ENCODE assay signal across 19 mouse cellular contexts in the genomic region with DNA sequence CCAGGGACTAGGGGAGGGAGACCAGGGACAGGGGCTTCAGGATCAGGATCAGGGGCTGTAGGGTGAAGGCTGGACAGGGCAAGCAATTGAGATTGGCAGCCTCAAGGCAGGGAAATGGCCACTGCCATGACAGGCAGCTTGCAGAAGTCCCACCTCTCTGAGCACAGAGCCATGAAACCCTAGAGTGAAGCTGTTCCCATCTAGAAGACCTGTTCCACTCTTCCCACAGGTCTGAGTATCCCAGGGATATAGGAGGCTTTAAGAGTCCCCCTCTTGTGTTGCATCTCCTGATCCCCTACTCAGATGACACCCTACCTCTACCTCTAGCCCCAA. TPM values are rescaled to one million over a fixed set of nuclear protein-coding genes. Genes with fewer than 3 reads are reported as not detected.
DNase-seq lines count a peak whose midpoint lies in the region; ATAC-seq and TF ChIP-seq lines count a peak whose summit lies in the region.
"Had no signal": no experiment of that assay in that cellular context is flagged by ENCODE, and none has a peak within 500 bp of the region (broad histone marks: within the 10 kb centered on the region; RNA-seq: fewer than 3 reads in every experiment).

No protein-coding gene starts in this region.

- no peaks in the 10 kb centered on the region for H3K9me3 ChIP-seq in heart, postnatal 0 days (replicated peaks; ENCODE audit: control insufficient read depth, low read length)
- H3K9me3 ChIP-seq in embryonic facial prominence, embryonic 15.5 days (replicated peaks): no peaks in the 10 kb centered on the region
- no peaks in the 10 kb centered on the region for H3K9me3 ChIP-seq in stomach, embryonic 16.5 days (replicated peaks; ENCODE audit: control insufficient read depth, low read length)
- H3K9me3 ChIP-seq: forebrain, embryonic 13.5 days; liver, embryonic 15.5 days; midbrain, embryonic 10.5 days; neural tube, embryonic 13.5 days had no signal

- no peak for TF ChIP-seq CTCF in heart, postnatal 0 days (IDR thresholded peaks at IDR 0.05; ENCODE audit: low read depth)
- no peak for TF ChIP-seq CTCF in liver, adult 2 months (IDR thresholded peaks at IDR 0.05; ENCODE audit: low read depth, low read length)

- H3K36me3 ChIP-seq in heart, postnatal 0 days (replicated peaks; ENCODE audit: control insufficient read depth, insufficient read depth, low read length): no peaks in the 10 kb centered on the region
- no peaks in the 10 kb centered on the region for H3K36me3 ChIP-seq in liver, adult 2 months (ENCODE audit: control insufficient read depth, insufficient read depth, low read length)
- no peaks in the 10 kb centered on the region for H3K36me3 ChIP-seq in embryonic facial prominence, embryonic 15.5 days
- H3K36me3 ChIP-seq in stomach, embryonic 16.5 days (ENCODE audit: control insufficient read depth, insufficient read depth, low read length): no peaks in the 10 kb centered on the region
- H3K36me3 ChIP-seq: liver, embryonic 15.5 days; midbrain, embryonic 10.5 days; neural tube, embryonic 13.5 days had no signal

- peak overlapping the region; percentile 7; the same call in 1 of the 2 replicates for H3K4me2 ChIP-seq in heart, postnatal 0 days (ENCODE audit: low read depth, low read length)
- peak overlapping the region; percentile 45 for H3K4me2 ChIP-seq in embryonic facial prominence, embryonic 15.5 days (replicated peaks)
- H3K4me2 ChIP-seq in stomach, embryonic 16.5 days (ENCODE audit: low read depth, low read length): peak overlapping the region; percentile 40
- H3K4me2 ChIP-seq: forebrain, embryonic 13.5 days; liver, embryonic 15.5 days; neural tube, embryonic 13.5 days had no signal

- peak overlapping the region; percentile 32 for H3K27ac ChIP-seq in heart, postnatal 0 days (ENCODE audit: low read depth)
- no peak overlapping the region; the same call in 1 of the 2 replicates for H3K27ac ChIP-seq in liver, adult 2 months (replicated peaks; ENCODE audit: insufficient read depth, low read depth, low read length)
- H3K27ac ChIP-seq in embryonic facial prominence, embryonic 15.5 days (replicated peaks): peak overlapping the region; percentile 79
- H3K27ac ChIP-seq in stomach, embryonic 16.5 days (ENCODE audit: low read length): peak overlapping the region; percentile 80
- H3K27ac ChIP-seq: forebrain, embryonic 13.5 days; liver, embryonic 15.5 days; midbrain, embryonic 10.5 days; neural tube, embryonic 13.5 days had no signal

- peak overlapping the region; percentile 14; the same call in 1 of the 2 replicates for H3K4me3 ChIP-seq in heart, postnatal 0 days (ENCODE audit: low read depth, low read length)
- H3K4me3 ChIP-seq in liver, adult 2 months (ENCODE audit: insufficient read depth, low read depth, low read length): peak overlapping the region; percentile 13; the same call in 1 of the 2 replicates
- H3K4me3 ChIP-seq in embryonic facial prominence, embryonic 15.5 days (replicated peaks): peak overlapping the region; percentile 24
- H3K4me3 ChIP-seq in stomach, embryonic 16.5 days (replicated peaks; ENCODE audit: low read length): peak overlapping the region; percentile 25
- H3K4me3 ChIP-seq: forebrain, embryonic 13.5 days; liver, embryonic 15.5 days; midbrain, embryonic 10.5 days; neural tube, embryonic 13.5 days had no signal

- no peaks in the 10 kb centered on the region for H3K27me3 ChIP-seq in heart, postnatal 0 days (ENCODE audit: control insufficient read depth, insufficient read depth, low read length)
- no peaks in the 10 kb centered on the region for H3K27me3 ChIP-seq in liver, adult 2 months (ENCODE audit: control insufficient read depth, insufficient read depth, low read length)
- no peaks in the 10 kb centered on the region for H3K27me3 ChIP-seq in embryonic facial prominence, embryonic 15.5 days
- no peaks in the 10 kb centered on the region for H3K27me3 ChIP-seq in stomach, embryonic 16.5 days (ENCODE audit: control insufficient read depth, insufficient read depth, low read length)
- H3K27me3 ChIP-seq: forebrain, embryonic 13.5 days; liver, embryonic 15.5 days; neural tube, embryonic 13.5 days had no signal

- H3K9ac ChIP-seq in heart, postnatal 0 days (replicated peaks; ENCODE audit: low read depth, low read length): no peak overlapping the region
- no peak overlapping the region for H3K9ac ChIP-seq in liver, adult 2 months (ENCODE audit: low read depth, low read length)
- H3K9ac ChIP-seq in embryonic facial prominence, embryonic 15.5 days: no peak overlapping the region
- H3K9ac ChIP-seq in stomach, embryonic 16.5 days (ENCODE audit: low read length): peak overlapping the region; percentile 43
- H3K9ac ChIP-seq: forebrain, embryonic 13.5 days; liver, embryonic 15.5 days; neural tube, embryonic 13.5 days had no signal

- H3K4me1 ChIP-seq in heart, postnatal 0 days (ENCODE audit: control insufficient read depth, insufficient read depth): no peaks in the 10 kb centered on the region
- H3K4me1 ChIP-seq in liver, adult 2 months (ENCODE audit: control insufficient read depth, insufficient read depth, low read length): no peaks in the 10 kb centered on the region
- peaks cover 45% of the 10 kb centered on the region for H3K4me1 ChIP-seq in embryonic facial prominence, embryonic 15.5 days
- peaks cover 23% of the 10 kb centered on the region for H3K4me1 ChIP-seq in stomach, embryonic 16.5 days (ENCODE audit: control insufficient read depth, insufficient read depth, low read length)

- no peak for TF ChIP-seq EP300 in heart, postnatal 0 days (IDR thresholded peaks at IDR 0.05; ENCODE audit: low read depth)

- TF ChIP-seq POLR2A in liver, adult 2 months (IDR thresholded peaks at IDR 0.05; ENCODE audit: extremely low read depth, insufficient read depth, low read length): no peak

- DNase-seq in heart, postnatal 0 days (ENCODE audit: low spot score): no peak
- DNase-seq in heart, adult 9 months (ENCODE audit: low spot score in 2 of 2): no peak
- DNase-seq in liver, adult 2 months (ENCODE audit: extremely low read depth, low read depth, low spot score): no peak
- DNase-seq in liver: no peak
- DNase-seq in layer of hippocampus, adult 11-12 months (ENCODE audit: low spot score): no peak
- DNase-seq: thymus, postnatal 36 days had no signal

- H3K79me2 ChIP-seq in liver, adult 2 months (ENCODE audit: control insufficient read depth, insufficient read depth, low read length): no peaks in the 10 kb centered on the region

- ATAC-seq in heart, postnatal 0 days (ENCODE audit: insufficient read depth, low read depth): no peak
- ATAC-seq in embryonic facial prominence, embryonic 15.5 days (ENCODE audit: insufficient number of reproducible peaks, low FRiP score, low TSS enrichment, low read depth): no peak
- no peak for ATAC-seq in stomach, embryonic 16.5 days (ENCODE audit: insufficient read depth, low FRiP score)
- ATAC-seq: forebrain, embryonic 13.5 days had no signal

RNA-seq across cellular contexts. Expression of a gene that starts 0.3 kb away (rescaled TPM):
- 1.0 and 4.2 TPM in 2 replicates for total RNA-seq in heart, postnatal 0 days (2014; rRNA removed; ENCODE audit: low replicate concordance)
- 1.4 and 1.8 TPM in 2 replicates for polyA plus RNA-seq in heart, postnatal 0 days (2015; fragmentation: Nextera tagmentation; extraction: Ambion mirVana)
- total RNA-seq in liver, adult 2 months (2014; rRNA removed): not detected in 2 replicates
- polyA plus RNA-seq in liver, adult 2 months (2012; rRNA removed): 0.48 and 0.66 TPM in 2 replicates
- 8.1 and 10.1 TPM in 2 replicates for polyA plus RNA-seq in embryonic facial prominence, embryonic 15.5 days (2015; fragmentation: Nextera tagmentation; extraction: Ambion mirVana)
- polyA plus RNA-seq in stomach, embryonic 16.5 days (2015; fragmentation: Nextera tagmentation; extraction: Ambion mirVana): 5.5 and 7.4 TPM in 2 replicates
- total RNA-seq: common myeloid progenitor, adult 5-6 weeks; hematopoietic stem cell, adult 5-6 weeks had no signal

RNA-seq across cellular contexts. Expression of a gene that starts 13.7 kb away (rescaled TPM):
- total RNA-seq in heart, postnatal 0 days (2014; rRNA removed; ENCODE audit: low replicate concordance): not detected in 2 replicates
- not detected in 2 replicates for polyA plus RNA-seq in heart, postnatal 0 days (2015; fragmentation: Nextera tagmentation; extraction: Ambion mirVana)
- total RNA-seq in liver, adult 2 months (2014; rRNA removed): not detected in 2 replicates
- polyA plus RNA-seq in liver, adult 2 months (2012; rRNA removed): not detected in 2 replicates
- polyA plus RNA-seq in embryonic facial prominence, embryonic 15.5 days (2015; fragmentation: Nextera tagmentation; extraction: Ambion mirVana): not detected in 2 replicates
- not detected in 2 replicates for polyA plus RNA-seq in stomach, embryonic 16.5 days (2015; fragmentation: Nextera tagmentation; extraction: Ambion mirVana)
- total RNA-seq: common myeloid progenitor, adult 5-6 weeks; hematopoietic stem cell, adult 5-6 weeks; layer of hippocampus, postnatal 14 days; left cerebral cortex, postnatal 36 days had no signal
- polyA plus RNA-seq: forebrain, embryonic 13.5 days; gonadal fat pad, adult 2 months; heart, embryonic 14.5 days; liver, embryonic 15.5 days; midbrain, embryonic 10.5 days; neural tube, embryonic 13.5 days; spleen, adult 2 months had no signal

RNA-seq across cellular contexts. Expression of a gene that starts 17.2 kb away (rescaled TPM):
- total RNA-seq in heart, postnatal 0 days (2014; rRNA removed; ENCODE audit: low replicate concordance): 5.5 and 6.1 TPM in 2 replicates
- polyA plus RNA-seq in heart, postnatal 0 days (2015; fragmentation: Nextera tagmentation; extraction: Ambion mirVana): 2.7 TPM in 2 replicates
- 1.9 and 2.9 TPM in 2 replicates for total RNA-seq in liver, adult 2 months (2014; rRNA removed)
- polyA plus RNA-seq in liver, adult 2 months (2012; rRNA removed): 2.6 and 5.0 TPM in 2 replicates
- 12.2 and 12.3 TPM in 2 replicates for polyA plus RNA-seq in embryonic facial prominence, embryonic 15.5 days (2015; fragmentation: Nextera tagmentation; extraction: Ambion mirVana)
- polyA plus RNA-seq in stomach, embryonic 16.5 days (2015; fragmentation: Nextera tagmentation; extraction: Ambion mirVana): 9.7 and 11.2 TPM in 2 replicates
